Comparison of ENCODE assay signal across 21 mouse cellular contexts in the genomic region with DNA sequence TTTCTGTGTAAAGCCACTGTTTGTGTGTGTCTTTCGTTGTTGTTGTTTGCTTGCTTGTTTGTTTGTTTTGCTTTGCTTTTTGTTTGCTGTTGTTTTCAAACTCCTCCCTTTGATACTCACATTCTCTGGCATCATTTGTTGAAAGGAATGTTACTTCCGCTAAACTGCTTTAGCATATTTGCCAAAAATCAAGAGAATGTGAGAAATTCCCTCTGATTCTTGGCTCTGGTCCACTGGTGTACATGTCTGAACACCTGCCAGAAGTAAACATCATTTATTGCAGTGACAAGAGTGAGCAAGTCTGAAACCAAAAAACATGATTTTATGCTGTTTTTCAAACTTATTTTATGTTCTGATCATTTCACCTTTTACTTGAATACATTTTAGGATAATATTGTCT.
DNase-seq lines count a peak whose midpoint lies in the region; ATAC-seq and TF ChIP-seq lines count a peak whose summit lies in the region.
"Had no signal": no experiment of that assay in that cellular context is flagged by ENCODE, and none has a peak within 500 bp of the region (broad histone marks: within the 10 kb centered on the region; RNA-seq: fewer than 3 reads in every experiment).

No protein-coding gene starts in this region.

- H3K27me3 ChIP-seq in embryonic facial prominence, embryonic 14.5 days (replicated peaks; ENCODE audit: control insufficient read depth, insufficient read depth, low read length) = no peaks in the 10 kb centered on the region
- no peaks in the 10 kb centered on the region for H3K27me3 ChIP-seq in embryonic facial prominence, embryonic 10.5 days (replicated peaks; ENCODE audit: low read depth, poor library complexity, severe bottlenecking)
- no peaks in the 10 kb centered on the region for H3K27me3 ChIP-seq in limb, embryonic 14.5 days (ENCODE audit: control insufficient read depth, insufficient read depth, low read length)
- no peaks in the 10 kb centered on the region for H3K27me3 ChIP-seq in limb, embryonic 10.5 days (ENCODE audit: low read depth, poor library complexity, severe bottlenecking)
- H3K27me3 ChIP-seq: CH12.LX; embryonic facial prominence, embryonic 13.5 days; forebrain, embryonic 15.5 days; heart, embryonic 13.5 days; hindbrain, embryonic 13.5 days; intestine, embryonic 15.5 days had no signal

- H3K4me1 ChIP-seq in embryonic facial prominence, embryonic 14.5 days (ENCODE audit: control insufficient read depth, insufficient read depth, low read length) = no peaks in the 10 kb centered on the region
- no peaks in the 10 kb centered on the region for H3K4me1 ChIP-seq in embryonic facial prominence, embryonic 10.5 days
- H3K4me1 ChIP-seq in limb, embryonic 14.5 days (ENCODE audit: control insufficient read depth, insufficient read depth, low read length) = no peaks in the 10 kb centered on the region
- no peaks in the 10 kb centered on the region for H3K4me1 ChIP-seq in limb, embryonic 10.5 days
- H3K4me1 ChIP-seq: embryonic facial prominence, embryonic 13.5 days; forebrain, embryonic 15.5 days; heart, embryonic 13.5 days; hindbrain, embryonic 13.5 days; intestine, embryonic 15.5 days had no signal

- no peak for ATAC-seq in embryonic facial prominence, embryonic 14.5 days (ENCODE audit: low read depth)
- ATAC-seq in limb, embryonic 14.5 days (ENCODE audit: low FRiP score, low read depth) = no peak
- ATAC-seq: forebrain, embryonic 15.5 days; intestine, embryonic 15.5 days had no signal

- TF ChIP-seq POLR2A in limb, embryonic 14.5 days (IDR thresholded peaks at IDR 0.05; ENCODE audit: borderline replicate concordance, extremely low read depth, insufficient read depth, insufficient read length) = no peak
- TF ChIP-seq POLR2A in brain, embryonic 14.5 days (IDR thresholded peaks at IDR 0.05; ENCODE audit: borderline replicate concordance, extremely low read depth, insufficient read depth, insufficient read length, poor library complexity, severe bottlenecking) = no peak

- no peak overlapping the region for H3K4me3 ChIP-seq in embryonic facial prominence, embryonic 14.5 days (ENCODE audit: low read depth, low read length)
- H3K4me3 ChIP-seq in embryonic facial prominence, embryonic 10.5 days = no peak overlapping the region
- H3K4me3 ChIP-seq in limb, embryonic 14.5 days (replicated peaks; ENCODE audit: low read length) = no peak overlapping the region
- H3K4me3 ChIP-seq in limb, embryonic 10.5 days = no peak overlapping the region
- H3K4me3 ChIP-seq: embryonic facial prominence, embryonic 13.5 days; forebrain, embryonic 15.5 days; heart, embryonic 13.5 days; hindbrain, embryonic 13.5 days; intestine, embryonic 15.5 days had no signal

- DNase-seq in embryonic facial prominence, embryonic 14.5 days (ENCODE audit: low spot score) = peak; percentile 33
- DNase-seq in embryonic facial prominence, embryonic 10.5 days (ENCODE audit: low spot score) = no peak
- DNase-seq in limb, embryonic 14.5 days (ENCODE audit: low spot score) = peak; percentile 10
- DNase-seq in limb, embryonic 10.5 days (ENCODE audit: low spot score) = no peak
- DNase-seq in lung, postnatal 36 days = peak; percentile 7
- DNase-seq in lung, postnatal 10 days = no peak
- DNase-seq in brain, embryonic 14.5 days (ENCODE audit: low read depth) = peak; percentile 47
- DNase-seq: adrenal gland, adult 2 months; adrenal gland, postnatal 25 days; cerebellum, adult 18-20 months; cerebellum, adult 9-11 months; embryo, embryonic 11 days; gastrocnemius, postnatal 36 days; heart, adult 11 months; heart, postnatal 4 days had no signal

- no peak for TF ChIP-seq CTCF in brain, embryonic 14.5 days (IDR thresholded peaks at IDR 0.05; ENCODE audit: borderline replicate concordance, extremely low read depth, insufficient read depth, insufficient read length)

- 71% methylated on average over 2 of the region's 2 CpGs for WGBS in embryonic facial prominence, embryonic 14.5 days
- 90% methylated on average over 2 of the region's 2 CpGs for WGBS in embryonic facial prominence, embryonic 10.5 days
- 74% methylated on average over 2 of the region's 2 CpGs for WGBS in limb, embryonic 14.5 days
- 90% methylated on average over 2 of the region's 2 CpGs for WGBS in limb, embryonic 10.5 days

- H3K27ac ChIP-seq in embryonic facial prominence, embryonic 14.5 days (replicated peaks; ENCODE audit: low read depth, low read length) = no peak overlapping the region
- no peak overlapping the region for H3K27ac ChIP-seq in embryonic facial prominence, embryonic 10.5 days (replicated peaks)
- H3K27ac ChIP-seq in limb, embryonic 14.5 days (replicated peaks; ENCODE audit: low read depth, low read length) = no peak overlapping the region
- H3K27ac ChIP-seq in limb, embryonic 10.5 days = no peak overlapping the region
- H3K27ac ChIP-seq: embryonic facial prominence, embryonic 13.5 days; forebrain, embryonic 15.5 days; heart, embryonic 13.5 days; hindbrain, embryonic 13.5 days; intestine, embryonic 15.5 days had no signal

- no peak overlapping the region for H3K9ac ChIP-seq in embryonic facial prominence, embryonic 14.5 days (ENCODE audit: low read depth, low read length)
- H3K9ac ChIP-seq in limb, embryonic 14.5 days (ENCODE audit: low read depth, low read length, severe bottlenecking) = no peak overlapping the region
- H3K9ac ChIP-seq: embryonic facial prominence, embryonic 13.5 days; forebrain, embryonic 15.5 days; heart, embryonic 13.5 days; hindbrain, embryonic 13.5 days; intestine, embryonic 15.5 days had no signal

- H3K4me2 ChIP-seq in embryonic facial prominence, embryonic 14.5 days (ENCODE audit: low read depth, low read length) = no peak overlapping the region
- H3K4me2 ChIP-seq in limb, embryonic 14.5 days (replicated peaks; ENCODE audit: low read depth, low read length, severe bottlenecking) = no peak overlapping the region
- H3K4me2 ChIP-seq: embryonic facial prominence, embryonic 13.5 days; forebrain, embryonic 15.5 days; heart, embryonic 13.5 days; hindbrain, embryonic 13.5 days; intestine, embryonic 15.5 days had no signal

- H3K9me3 ChIP-seq in embryonic facial prominence, embryonic 14.5 days (ENCODE audit: control insufficient read depth, low read length) = no peaks in the 10 kb centered on the region
- H3K9me3 ChIP-seq in embryonic facial prominence, embryonic 10.5 days = no peaks in the 10 kb centered on the region
- H3K9me3 ChIP-seq in limb, embryonic 14.5 days (ENCODE audit: control insufficient read depth, low read length) = no peaks in the 10 kb centered on the region
- H3K9me3 ChIP-seq in limb, embryonic 10.5 days (replicated peaks) = no peaks in the 10 kb centered on the region
- H3K9me3 ChIP-seq: embryonic facial prominence, embryonic 13.5 days; forebrain, embryonic 15.5 days; heart, embryonic 13.5 days; hindbrain, embryonic 13.5 days; intestine, embryonic 15.5 days had no signal

- no peaks in the 10 kb centered on the region for H3K36me3 ChIP-seq in embryonic facial prominence, embryonic 14.5 days (ENCODE audit: control insufficient read depth, insufficient read depth, low read length)
- H3K36me3 ChIP-seq in embryonic facial prominence, embryonic 10.5 days (replicated peaks) = no peaks in the 10 kb centered on the region
- H3K36me3 ChIP-seq in limb, embryonic 14.5 days (ENCODE audit: control insufficient read depth, insufficient read depth, low read length) = no peaks in the 10 kb centered on the region
- H3K36me3 ChIP-seq in limb, embryonic 10.5 days = no peaks in the 10 kb centered on the region
- H3K36me3 ChIP-seq: embryonic facial prominence, embryonic 13.5 days; forebrain, embryonic 15.5 days; heart, embryonic 13.5 days; hindbrain, embryonic 13.5 days; intestine, embryonic 15.5 days had no signal

Comparison
In these comparisons a context has a peak if more than half of its experiments do, and no peak if none do; other contexts are left out.
1. DNase-seq: peak in embryonic facial prominence, embryonic 14.5 days (single experiment), limb, embryonic 14.5 days (single experiment), lung, postnatal 36 days (single experiment) and brain, embryonic 14.5 days (single experiment); none in embryonic facial prominence, embryonic 10.5 days (single experiment), limb, embryonic 10.5 days (single experiment) and lung, postnatal 10 days (single experiment).